Mouse (Mus musculus): ENCODE measurements around the gene Kat2b.

GRCm38 (mm10) chr17:53670453-53670852 lies 103.8 kb downstream of the Kat2b start:
- TF ChIP-seq MYOD1 (IDR thresholded peaks at IDR 0.05; ENCODE audit: control insufficient read depth, insufficient read length, low read depth) (no peak), CTCF (IDR thresholded peaks at IDR 0.05; ENCODE audit: control insufficient read depth, insufficient read depth, insufficient read length) (no peak)

Data from C2C12 (cell line).